Mouse (Mus musculus) embryonic facial prominence, embryonic 11.5 days (tissue): ENCODE data around the gene Dffb. TPM values are rescaled to one million over a fixed set of nuclear protein-coding genes. Genes with fewer than 3 reads are reported as not detected.

Experiments
- ATAC-seq: fragments of 200-750 bp; cut with Nextera tagmentation; replicated peaks from 2 replicates; pipeline ENCODE4 v1.8.0; 2017; ENCODE audit warnings: low read depth; ENCODE audit not compliant: insufficient number of reproducible peaks, low FRiP score, low TSS enrichment
- DNase-seq: peaks from one replicate; pipeline ENCODE4 v3.0.0-alpha.2; 2015; ENCODE audit warnings: low spot score
- H3K27ac ChIP-seq: fragments of 300-500 bp; sonication (generic); replicated peaks from 2 replicates; pipeline ENCODE4 v1.5.1; 2014; ENCODE audit warnings: mild to moderate bottlenecking, low read depth, low read length, control low read depth
- H3K27me3 ChIP-seq: fragments of 300-500 bp; sonication (generic); 2 replicates; pipeline ENCODE4 v1.6.1; 2014; ENCODE audit warnings: mild to moderate bottlenecking, low read length, moderate library complexity, mixed read lengths; ENCODE audit not compliant: control insufficient read depth, insufficient read depth
- H3K36me3 ChIP-seq: fragments of 300-500 bp; sonication (generic); replicated peaks from 2 replicates; pipeline ENCODE4 v1.6.1; 2014; ENCODE audit warnings: low read depth, mild to moderate bottlenecking, low read length, moderate library complexity, mixed read lengths; ENCODE audit not compliant: control insufficient read depth, insufficient read depth
- H3K4me1 ChIP-seq: fragments of 300-500 bp; sonication (generic); 2 replicates; pipeline ENCODE4 v1.6.1; 2014; ENCODE audit warnings: low read length, mixed read lengths; ENCODE audit not compliant: control insufficient read depth, insufficient read depth
- H3K4me2 ChIP-seq: fragments of 300-500 bp; sonication (generic); 2 replicates; pipeline ENCODE4 v1.6.1; 2014; ENCODE audit warnings: low read depth, mild to moderate bottlenecking, control low read depth, low read length, moderate library complexity
- H3K4me3 ChIP-seq: fragments of 300-500 bp; sonication (generic); 2 replicates; pipeline ENCODE4 v1.5.1; 2014; ENCODE audit warnings: low read depth, low read length, control low read depth
- H3K9ac ChIP-seq: fragments of 300-500 bp; sonication (generic); replicated peaks from 2 replicates; pipeline ENCODE4 v1.6.1; 2014; ENCODE audit warnings: mild to moderate bottlenecking, control low read depth, low read length
- H3K9me3 ChIP-seq: fragments of 300-500 bp; sonication (generic); replicated peaks from 2 replicates; pipeline ENCODE4 v1.6.1; 2016; ENCODE audit warnings: mild to moderate bottlenecking, low read length, inconsistent platforms, mixed read lengths; ENCODE audit not compliant: control insufficient read depth
- WGBS: fragments of 180-500 bp; shearing (Covaris S2); extraction: QIAGEN DNeasy Blood & Tissue Kit; methylation state at CpG from one replicate; pipeline ENCODE4 v1.1.7; 2014; 5-methylcytosine and 5-hydroxymethylcytosine counted together
- polyA plus RNA-seq: library from polyadenylated mRNA; unstranded; fragments of >200 nt; fragmentation: Nextera tagmentation; extraction: Ambion mirVana; gene quantifications from 2 replicates; pipeline ENCODE4 v1.2.1, GENCODE M21; 2014

Gene Dffb
- 10.4 and 12.8 TPM in 2 replicates for polyA plus RNA-seq

GRCm38 (mm10) chr4:153974431-153975291 is at the start of gene Dffb, which contains the start of gene Cep104:
TSS of gene Dffb (minus strand) at chr4:153975126.
TSS of gene Cep104 (plus strand) at chr4:153975194.
- H3K27me3 ChIP-seq = no peaks in the 10 kb centered on the region
- H3K9me3 ChIP-seq = no peaks in the 10 kb centered on the region
- H3K9ac ChIP-seq = peak within 1 kb of the TSS; percentile 90
- H3K4me3 ChIP-seq = peak within 1 kb of the TSS; percentile 94
- no peak within 1 kb of the TSS for H3K27ac ChIP-seq
- H3K4me2 ChIP-seq = peak within 1 kb of the TSS; percentile 92
- 2% methylated on average over 68 of the region's 68 CpGs for WGBS
- ATAC-seq (peak; percentile 97), DNase-seq (peak; percentile 95)
- H3K36me3 ChIP-seq = no peaks in the 10 kb centered on the region; the same call in none of the 2 replicates
- no peaks in the 10 kb centered on the region; the same call in 1 of the 2 replicates for H3K4me1 ChIP-seq

- no peak for DNase-seq
- WGBS = 31% methylated on average over 8 of the region's 8 CpGs
- Histone ChIP-seq H3K27me3 (peaks cover 8% of the 10 kb centered on the region), H3K36me3 (peaks cover 5% of the 10 kb centered on the region), H3K4me3 (no peak overlapping the region), H3K4me2 (no peak overlapping the region), H3K27ac (no peak overlapping the region), H3K9me3 (no peaks in the 10 kb centered on the region), H3K9ac (no peak overlapping the region), H3K4me1 (peaks cover 4% of the 10 kb centered on the region; the same call in 1 of the 2 replicates)
- ATAC-seq = no peak
Measured at GRCm38 (mm10) chr4:154023754-154024601, 49.1 kb upstream of the Dffb start.

GRCm38 (mm10) chr4:154022844-154023243 is 47.9 kb upstream of the Dffb start:
- Histone ChIP-seq H3K4me2 (no peak overlapping the region), H3K36me3 (peaks cover 10% of the 10 kb centered on the region), H3K4me1 (peaks cover 4% of the 10 kb centered on the region; the same call in 1 of the 2 replicates), H3K4me3 (no peak overlapping the region), H3K27ac (no peak overlapping the region), H3K9ac (no peak overlapping the region; the same call in 1 of the 2 replicates), H3K27me3 (peaks cover 8% of the 10 kb centered on the region), H3K9me3 (no peaks in the 10 kb centered on the region)
- no peak for DNase-seq
- WGBS = 32% methylated on average over 4 of the region's 4 CpGs
- no peak for ATAC-seq

- Histone ChIP-seq H3K9ac (no peak overlapping the region; the same call in 1 of the 2 replicates), H3K27ac (no peak overlapping the region), H3K4me2 (no peak overlapping the region), H3K4me1 (peaks cover 4% of the 10 kb centered on the region; the same call in 1 of the 2 replicates), H3K27me3 (peaks cover 8% of the 10 kb centered on the region), H3K4me3 (no peak overlapping the region), H3K36me3 (peaks cover 10% of the 10 kb centered on the region), H3K9me3 (no peaks in the 10 kb centered on the region)
- DNase-seq = no peak
- WGBS = 74% methylated on average over 4 of the region's 4 CpGs
- ATAC-seq = no peak
Measured at GRCm38 (mm10) chr4:154022407-154022806, 47.5 kb upstream of the Dffb start.

GRCm38 (mm10) chr4:154021432-154021831 is 46.5 kb upstream of the Dffb start:
- WGBS = 92% methylated on average over 9 of the region's 9 CpGs
- DNase-seq (no peak), ATAC-seq (no peak)

GRCm38 (mm10) chr4:154019571-154019970 is 44.6 kb upstream of the Dffb start:
- 74% methylated on average over 7 of the region's 7 CpGs for WGBS
- Histone ChIP-seq H3K36me3 (peaks cover 10% of the 10 kb centered on the region), H3K9ac (no peak overlapping the region), H3K4me3 (no peak overlapping the region), H3K4me2 (no peak overlapping the region), H3K4me1 (no peaks in the 10 kb centered on the region), H3K27me3 (no peaks in the 10 kb centered on the region), H3K9me3 (no peaks in the 10 kb centered on the region), H3K27ac (no peak overlapping the region)
- ATAC-seq = no peak
- DNase-seq = peak; percentile 36

More at GRCm38 (mm10) chr4:154021432-154021831, 46.5 kb upstream of the Dffb start:
- no peak overlapping the region for H3K9ac ChIP-seq
- no peaks in the 10 kb centered on the region for H3K9me3 ChIP-seq
- peaks cover 8% of the 10 kb centered on the region; the same call in 1 of the 2 replicates for H3K27me3 ChIP-seq
- peaks cover 10% of the 10 kb centered on the region for H3K36me3 ChIP-seq
- H3K4me1 ChIP-seq = peaks cover 4% of the 10 kb centered on the region; the same call in 1 of the 2 replicates
- H3K4me3 ChIP-seq = no peak overlapping the region
- H3K27ac ChIP-seq = no peak overlapping the region
- H3K4me2 ChIP-seq = no peak overlapping the region

- DNase-seq = no peak
- Histone ChIP-seq H3K36me3 (peaks cover 10% of the 10 kb centered on the region), H3K27me3 (no peaks in the 10 kb centered on the region), H3K9ac (no peak overlapping the region), H3K4me3 (no peak overlapping the region), H3K4me1 (no peaks in the 10 kb centered on the region; the same call in 1 of the 2 replicates), H3K4me2 (no peak overlapping the region), H3K27ac (no peak overlapping the region), H3K9me3 (no peaks in the 10 kb centered on the region)
- no peak for ATAC-seq
- 87% methylated on average over 11 of the region's 11 CpGs for WGBS
Measured at GRCm38 (mm10) chr4:154015476-154015875, 40.5 kb upstream of the Dffb start.
